Mouse (Mus musculus) kidney, adult 2 months (tissue): ENCODE data around the gene Rasl12.

Experiments
- CTCF ChIP-seq: fragments of 200-500 bp; conservative IDR thresholded peaks from 2 replicates; pipeline ENCODE4 v1.5.1; 2011; ENCODE audit warnings: low read depth, mild to moderate bottlenecking, control low read depth, low read length, moderate library complexity, mixed read lengths; ENCODE audit not compliant: insufficient read depth, insufficient read length
- POLR2A ChIP-seq: fragments of 200-500 bp; IDR thresholded peaks from one replicate; pipeline ENCODE4 v1.6.1; 2011; ENCODE audit warnings: low read depth, low read length, control low read depth

- TF ChIP-seq POLR2A: no peak
- peak; percentile 85 for TF ChIP-seq CTCF
These were observed 5.5 kb upstream of the Rasl12 start for GRCm38 (mm10) chr9:65392638-65393364.
